Mouse (Mus musculus) heart, postnatal 0 days (tissue): ENCODE measurements around the gene 1110051M20Rik. TPM values are rescaled to one million over a fixed set of nuclear protein-coding genes. Genes with fewer than 3 reads are reported as not detected.
A peak's percentile ranks its signal among the peaks of the same experiment; 100 is the strongest.

ENCODE experiments used
- ATAC-seq: fragments of 200-750 bp; cut with Nextera tagmentation; 2 replicates; pipeline ENCODE4 v1.8.0; 2017; ENCODE audit warnings: low read depth, moderate number of reproducible peaks, moderate library complexity; ENCODE audit not compliant: insufficient read depth
- DNase-seq: peaks from one replicate; pipeline ENCODE4 v3.0.0-alpha.2; 2016; ENCODE audit warnings: low spot score
- H3K27ac ChIP-seq: fragments of 300-500 bp; sonication (generic); 2 replicates; pipeline ENCODE4 v1.5.1; 2014; ENCODE audit warnings: low read depth, mild to moderate bottlenecking
- H3K27me3 ChIP-seq: fragments of 300-500 bp; sonication (generic); 2 replicates; pipeline ENCODE4 v1.6.1; 2014; ENCODE audit warnings: low read length, mixed read lengths; ENCODE audit not compliant: control insufficient read depth, insufficient read depth
- H3K36me3 ChIP-seq: fragments of 300-500 bp; sonication (generic); replicated peaks from 2 replicates; pipeline ENCODE4 v1.6.1; 2014; ENCODE audit warnings: low read length, mixed read lengths; ENCODE audit not compliant: control insufficient read depth, insufficient read depth
- H3K4me1 ChIP-seq: fragments of 300-500 bp; sonication (generic); 2 replicates; pipeline ENCODE4 v1.6.1; 2014; ENCODE audit warnings: antibody characterized with exemption; ENCODE audit not compliant: control insufficient read depth, insufficient read depth
- H3K4me2 ChIP-seq: fragments of 300-500 bp; sonication (generic); 2 replicates; pipeline ENCODE4 v1.6.1; 2014; ENCODE audit warnings: low read depth, mild to moderate bottlenecking, low read length, moderate library complexity
- H3K4me3 ChIP-seq: fragments of 300-500 bp; sonication (generic); 2 replicates; pipeline ENCODE4 v1.5.1; 2014; ENCODE audit warnings: low read depth, low read length
- H3K9ac ChIP-seq: fragments of 300-500 bp; sonication (generic); replicated peaks from 2 replicates; pipeline ENCODE4 v1.6.1; 2014; ENCODE audit warnings: low read depth, low read length, mixed read lengths
- H3K9me3 ChIP-seq: fragments of 300-500 bp; sonication (generic); replicated peaks from 2 replicates; pipeline ENCODE4 v1.6.1; 2016; ENCODE audit warnings: low read length; ENCODE audit not compliant: control insufficient read depth
- CTCF ChIP-seq: IDR thresholded peaks from 2 replicates; pipeline ENCODE4 v1.5.1; 2016; ENCODE audit warnings: antibody characterized with exemption, control low read depth, low read depth
- EP300 ChIP-seq: IDR thresholded peaks from 2 replicates; pipeline ENCODE4 v1.6.1; 2016; ENCODE audit warnings: antibody characterized with exemption, low read depth
- WGBS: fragments of 180-500 bp; shearing (Covaris S2); extraction: QIAGEN DNeasy Blood & Tissue Kit; methylation state at CpG from one replicate; pipeline ENCODE4 v1.1.7; 2014; 5-methylcytosine and 5-hydroxymethylcytosine counted together
- polyA plus RNA-seq: library from polyadenylated mRNA; unstranded; fragments of >200 nt; fragmentation: Nextera tagmentation; extraction: Ambion mirVana; gene quantifications from 2 replicates; pipeline ENCODE4 v1.2.1, GENCODE M21; 2015
- total RNA-seq: library from RNA; depleted of rRNA; stranded (reverse); fragments of >200 nt; gene quantifications from 2 replicates; pipeline ENCODE4 v1.2.3, GENCODE M21; 2014; ENCODE audit warnings: low replicate concordance

Gene 1110051M20Rik
- total and polyA plus RNA-seq, 2 experiments from 2014 or later: 27.8 to 32.0 TPM

GRCm38 (mm10) chr2:91268042-91268441, 176.5 kb downstream of the 1110051M20Rik start:
- H3K27ac ChIP-seq: no peak overlapping the region
- ATAC-seq (no peak), DNase-seq (no peak)
- 100% methylated on average over 3 of the region's 3 CpGs for WGBS
- no peaks in the 10 kb centered on the region for H3K9me3 ChIP-seq
- TF ChIP-seq EP300 (no peak), CTCF (no peak)
- H3K27me3 ChIP-seq: no peaks in the 10 kb centered on the region
- no peak overlapping the region for H3K4me2 ChIP-seq
- no peak overlapping the region for H3K9ac ChIP-seq
- peaks cover 65% of the 10 kb centered on the region for H3K36me3 ChIP-seq
- no peak overlapping the region for H3K4me3 ChIP-seq
- peaks cover 11% of the 10 kb centered on the region; the same call in 1 of the 2 replicates for H3K4me1 ChIP-seq

GRCm38 (mm10) chr2:91264711-91265681, 179.5 kb downstream of the 1110051M20Rik start, which contains the start of gene Arfgap2:
TSS of gene Arfgap2 (plus strand) at chr2:91264974.
- H3K36me3 ChIP-seq: peaks cover 54% of the 10 kb centered on the region
- ATAC-seq (peak; percentile 99), DNase-seq (peak; percentile 99)
- peak within 1 kb of the TSS; percentile 87 for H3K4me3 ChIP-seq
- peaks cover 11% of the 10 kb centered on the region; the same call in 1 of the 2 replicates for H3K4me1 ChIP-seq
- no peaks in the 10 kb centered on the region for H3K27me3 ChIP-seq
- WGBS: under 1% methylated on average over 72 of the region's 72 CpGs
- H3K27ac ChIP-seq: peak within 1 kb of the TSS; percentile 96
- peak; percentile 87; the same call in 1 of the 2 replicates for TF ChIP-seq EP300
- no peak for TF ChIP-seq CTCF
- no peaks in the 10 kb centered on the region for H3K9me3 ChIP-seq
- peak within 1 kb of the TSS; percentile 93 for H3K9ac ChIP-seq
- peak within 1 kb of the TSS; percentile 88 for H3K4me2 ChIP-seq

- H3K36me3 ChIP-seq: peaks cover 44% of the 10 kb centered on the region
- peak overlapping the region; percentile 63 for H3K4me2 ChIP-seq
- H3K27ac ChIP-seq: peak overlapping the region; percentile 87
- DNase-seq (no peak), ATAC-seq (no peak)
- peak overlapping the region; percentile 49 for H3K9ac ChIP-seq
- H3K27me3 ChIP-seq: no peaks in the 10 kb centered on the region
- TF ChIP-seq CTCF (no peak), EP300 (no peak)
- H3K9me3 ChIP-seq: no peaks in the 10 kb centered on the region
- peaks cover 11% of the 10 kb centered on the region; the same call in 1 of the 2 replicates for H3K4me1 ChIP-seq
- 84% methylated on average over 17 of the region's 17 CpGs for WGBS
- peak overlapping the region; percentile 87 for H3K4me3 ChIP-seq
Observed at GRCm38 (mm10) chr2:91263692-91264660, 180.5 kb downstream of the 1110051M20Rik start.

- H3K4me1 ChIP-seq: peaks cover 10% of the 10 kb centered on the region
- peak overlapping the region; percentile 8 for H3K4me3 ChIP-seq
- H3K27me3 ChIP-seq: 0 out of 2 replicates have a peak, but pooled peaks cover 3% of the 10 kb centered on the region
Observed at GRCm38 (mm10) chr2:91259493-91259892, 185.0 kb downstream of the 1110051M20Rik start.

GRCm38 (mm10) chr2:91258830-91259229, 185.7 kb downstream of the 1110051M20Rik start:
- TF ChIP-seq EP300 (no peak), CTCF (no peak)
- H3K9ac ChIP-seq: no peak overlapping the region
- 0 out of 2 replicates have a peak, but pooled peaks cover 5% of the 10 kb centered on the region for H3K27me3 ChIP-seq
- H3K36me3 ChIP-seq: peaks cover 22% of the 10 kb centered on the region
- H3K9me3 ChIP-seq: no peaks in the 10 kb centered on the region
- ATAC-seq: no peak
- WGBS: 42% methylated on average over 1 of the region's 1 CpGs
- H3K4me3 ChIP-seq: no peak overlapping the region
- peak overlapping the region; percentile 73; the same call in 1 of the 2 replicates for H3K27ac ChIP-seq
- peaks cover 7% of the 10 kb centered on the region for H3K4me1 ChIP-seq
- H3K4me2 ChIP-seq: no peak overlapping the region
- no peak for DNase-seq

More at GRCm38 (mm10) chr2:91259493-91259892, 185.0 kb downstream of the 1110051M20Rik start:
- H3K27ac ChIP-seq: peak overlapping the region; percentile 73
- peaks cover 22% of the 10 kb centered on the region for H3K36me3 ChIP-seq
- H3K9me3 ChIP-seq: no peaks in the 10 kb centered on the region
- DNase-seq (no peak), ATAC-seq (no peak)
- peak overlapping the region; percentile 42; the same call in 1 of the 2 replicates for H3K9ac ChIP-seq
- TF ChIP-seq CTCF (no peak), EP300 (no peak)
- WGBS: 38% methylated on average over 1 of the region's 1 CpGs
- peak overlapping the region; percentile 43 for H3K4me2 ChIP-seq
